8 mouse cellular contexts compared by ENCODE assay signal in genomic region chr9:107738841-107739202, GRCm38 (mm10). TPM values are rescaled to one million over a fixed set of nuclear protein-coding genes. Genes with fewer than 3 reads are reported as not detected.
DNase-seq lines count a peak whose midpoint lies in the region; ATAC-seq and TF ChIP-seq lines count a peak whose summit lies in the region.

No protein-coding gene starts in this region.

- peak; percentile 35 for DNase-seq in spleen, adult 12 weeks (ENCODE audit: low spot score)
- DNase-seq in spleen, postnatal 36 days (ENCODE audit: low spot score in 2 of 2), result no peak
- DNase-seq in brain, adult 2 months (ENCODE audit: low read depth, low spot score), result peak; percentile 49
- DNase-seq in forebrain, postnatal 0 days, result peak; percentile 58
- peak; percentile 61 for DNase-seq in kidney, postnatal 0 days (ENCODE audit: low spot score)
- peak; percentile 56 to 61 for DNase-seq in lung, postnatal 4 days
- no peak for DNase-seq in urinary bladder, postnatal 25 days (ENCODE audit: low spot score)

- peak; percentile 66 for TF ChIP-seq CTCF in forebrain, postnatal 0 days (IDR thresholded peaks at IDR 0.05; ENCODE audit: low read depth)
- TF ChIP-seq CTCF in kidney, postnatal 0 days (IDR thresholded peaks at IDR 0.05; ENCODE audit: low read depth), result peak; percentile 69

- peaks cover 16% of the 10 kb centered on the region for H3K4me1 ChIP-seq in forebrain, postnatal 0 days (ENCODE audit: insufficient read depth)
- H3K4me1 ChIP-seq in kidney, postnatal 0 days (replicated peaks; ENCODE audit: insufficient read depth, low read length), result peaks cover 24% of the 10 kb centered on the region
- H3K4me1 ChIP-seq in stomach, embryonic 15.5 days, result peaks cover 35% of the 10 kb centered on the region

- WGBS in forebrain, postnatal 0 days, result 49% methylated on average over 4 of the region's 4 CpGs
- 56% methylated on average over 4 of the region's 4 CpGs for WGBS in kidney, postnatal 0 days
- WGBS in stomach, embryonic 15.5 days, result 52% methylated on average over 4 of the region's 4 CpGs

- no peaks in the 10 kb centered on the region for H3K27me3 ChIP-seq in forebrain, postnatal 0 days (ENCODE audit: insufficient read depth, low read length)
- H3K27me3 ChIP-seq in kidney, postnatal 0 days (ENCODE audit: insufficient read depth, low read length), result no peaks in the 10 kb centered on the region
- no peaks in the 10 kb centered on the region for H3K27me3 ChIP-seq in stomach, embryonic 15.5 days (replicated peaks)

- no peak overlapping the region for H3K9ac ChIP-seq in forebrain, postnatal 0 days
- H3K9ac ChIP-seq in kidney, postnatal 0 days (ENCODE audit: low read depth, low read length), result no peak overlapping the region
- no peak overlapping the region for H3K9ac ChIP-seq in stomach, embryonic 15.5 days

- no peak overlapping the region for H3K4me2 ChIP-seq in forebrain, postnatal 0 days (ENCODE audit: low read depth)
- H3K4me2 ChIP-seq in kidney, postnatal 0 days (ENCODE audit: low read length), result no peak overlapping the region
- H3K4me2 ChIP-seq in stomach, embryonic 15.5 days, result no peak overlapping the region

- peak; percentile 73 for ATAC-seq in forebrain, postnatal 0 days
- ATAC-seq in kidney, postnatal 0 days (replicated peaks; ENCODE audit: low FRiP score, low read depth), result peak; percentile 49
- 0 out of 2 replicates have a peak, but pooled peaks have one; percentile 8 for ATAC-seq in stomach, embryonic 15.5 days (ENCODE audit: insufficient read depth, low FRiP score, low read depth)

- H3K27ac ChIP-seq in forebrain, postnatal 0 days (ENCODE audit: low read depth, low read length), result peak overlapping the region; percentile 62
- H3K27ac ChIP-seq in kidney, postnatal 0 days, result no peak overlapping the region
- no peak overlapping the region for H3K27ac ChIP-seq in stomach, embryonic 15.5 days

- no peaks in the 10 kb centered on the region for H3K9me3 ChIP-seq in forebrain, postnatal 0 days (ENCODE audit: low read length)
- no peaks in the 10 kb centered on the region for H3K9me3 ChIP-seq in kidney, postnatal 0 days (replicated peaks; ENCODE audit: low read length)
- no peaks in the 10 kb centered on the region for H3K9me3 ChIP-seq in stomach, embryonic 15.5 days

- H3K4me3 ChIP-seq in forebrain, postnatal 0 days (ENCODE audit: low read depth, low read length), result no peak overlapping the region
- no peak overlapping the region for H3K4me3 ChIP-seq in kidney, postnatal 0 days (replicated peaks; ENCODE audit: low read depth, low read length)
- no peak overlapping the region for H3K4me3 ChIP-seq in stomach, embryonic 15.5 days (replicated peaks)

- peaks cover 56% of the 10 kb centered on the region for H3K36me3 ChIP-seq in forebrain, postnatal 0 days (ENCODE audit: insufficient read depth)
- peaks cover 42% of the 10 kb centered on the region for H3K36me3 ChIP-seq in kidney, postnatal 0 days (ENCODE audit: insufficient read depth, low read length)
- peaks cover 44% of the 10 kb centered on the region for H3K36me3 ChIP-seq in stomach, embryonic 15.5 days

RNA-seq across cellular contexts. Expression of gene Sema3f, which starts 28.5 kb away (rescaled TPM):
- total RNA-seq in forebrain, postnatal 0 days (2014; rRNA removed), result 56.6 and 61.4 TPM in 2 replicates
- polyA plus RNA-seq in forebrain, postnatal 0 days (2015; fragmentation: Nextera tagmentation; extraction: Ambion mirVana), result 7.1 and 7.8 TPM in 2 replicates
- polyA plus RNA-seq in kidney, postnatal 0 days (2015; fragmentation: Nextera tagmentation; extraction: Ambion mirVana), result 16.2 and 17.3 TPM in 2 replicates
- 19.7 and 21.3 TPM in 2 replicates for polyA plus RNA-seq in stomach, embryonic 15.5 days (2015; fragmentation: Nextera tagmentation; extraction: Ambion mirVana)

RNA-seq across cellular contexts. Expression of gene Rbm5, which starts 32.0 kb away (rescaled TPM):
- total RNA-seq in forebrain, postnatal 0 days (2014; rRNA removed), result 173 and 208 TPM in 2 replicates
- polyA plus RNA-seq in forebrain, postnatal 0 days (2015; fragmentation: Nextera tagmentation; extraction: Ambion mirVana), result 111 and 152 TPM in 2 replicates
- polyA plus RNA-seq in kidney, postnatal 0 days (2015; fragmentation: Nextera tagmentation; extraction: Ambion mirVana), result 108 and 113 TPM in 2 replicates
- 182 and 185 TPM in 2 replicates for polyA plus RNA-seq in stomach, embryonic 15.5 days (2015; fragmentation: Nextera tagmentation; extraction: Ambion mirVana)

RNA-seq across cellular contexts. Expression of gene Gnat1, which starts 59.3 kb away (rescaled TPM):
- 0.24 TPM in 1 of 2 replicates, not detected in the other for total RNA-seq in forebrain, postnatal 0 days (2014; rRNA removed)
- polyA plus RNA-seq in forebrain, postnatal 0 days (2015; fragmentation: Nextera tagmentation; extraction: Ambion mirVana), result 0.73 and 1.8 TPM in 2 replicates
- 0.89 and 1.2 TPM in 2 replicates for polyA plus RNA-seq in kidney, postnatal 0 days (2015; fragmentation: Nextera tagmentation; extraction: Ambion mirVana)
- 1.1 and 1.9 TPM in 2 replicates for polyA plus RNA-seq in stomach, embryonic 15.5 days (2015; fragmentation: Nextera tagmentation; extraction: Ambion mirVana)

Comparison
In these comparisons a context has a peak if more than half of its experiments do, and no peak if none do; other contexts are left out.
1. DNase-seq: peak in spleen, adult 12 weeks (single experiment), brain, adult 2 months (single experiment), forebrain, postnatal 0 days (single experiment), kidney, postnatal 0 days (single experiment) and lung, postnatal 4 days (2 of 2); none in spleen, postnatal 36 days (0 of 2) and urinary bladder, postnatal 25 days (single experiment).
2. ATAC-seq: peak in every context shown above with its lines; median percentile 73 in forebrain, postnatal 0 days; 49 in kidney, postnatal 0 days; 8 in stomach, embryonic 15.5 days.